Mouse (Mus musculus) ES-E14 (cell line): ENCODE data around the gene Fkbp5. TPM values are rescaled to one million over a fixed set of nuclear protein-coding genes. Genes with fewer than 3 reads are reported as not detected.

Experiments used
- DNase-seq: peaks from one replicate; pipeline ENCODE4 v3.0.0-alpha.2; 2013; ENCODE audit warnings: low read depth, low spot score
- H3K27ac ChIP-seq: 2 replicates; pipeline ENCODE4 v1.5.1; 2012; ENCODE audit warnings: low read depth, mild to moderate bottlenecking, low read length, moderate library complexity, mixed read lengths; ENCODE audit not compliant: poor library complexity, insufficient read depth, severe bottlenecking
- H3K36me3 ChIP-seq: 2 replicates; pipeline ENCODE4 v1.6.1; 2012; ENCODE audit warnings: mild to moderate bottlenecking, low read length, moderate library complexity, mixed read lengths; ENCODE audit not compliant: control insufficient read depth, poor library complexity, insufficient read depth, severe bottlenecking
- H3K4me1 ChIP-seq, 2 experiments: fragments of 150-350 bp in 1 of 2; sonication (generic) in 1 of 2; 2 replicates each; pipeline ENCODE4 v1.6.1; 2012; ENCODE audit warnings: low read length in 2 of 2, mild to moderate bottlenecking in 1 of 2, mixed read lengths in 1 of 2; ENCODE audit not compliant: control insufficient read depth in 2 of 2, insufficient read depth in 2 of 2, poor library complexity in 1 of 2
- H3K4me3 ChIP-seq, 2 experiments: fragments of 150-350 bp in 1 of 2; sonication (generic) in 1 of 2; 2 replicates each; pipeline ENCODE4 v1.5.1; 2012; ENCODE audit warnings: low read length in 2 of 2, low read depth in 1 of 2, mild to moderate bottlenecking in 1 of 2, mixed read lengths in 1 of 2; ENCODE audit not compliant: insufficient read depth in 1 of 2, poor library complexity in 1 of 2, severe bottlenecking in 1 of 2
- H3K9ac ChIP-seq: 2 replicates; pipeline ENCODE4 v1.6.1; 2012; ENCODE audit warnings: low read depth, mild to moderate bottlenecking, low read length, mixed read lengths; ENCODE audit not compliant: poor library complexity, insufficient read depth, severe bottlenecking
- H3K9me3 ChIP-seq: fragments of 150-350 bp; sonication (generic); 2 replicates; pipeline ENCODE4 v1.6.1; 2012; ENCODE audit warnings: low read depth, mild to moderate bottlenecking, low read length; ENCODE audit not compliant: control insufficient read depth, insufficient read depth
- CHD2 ChIP-seq: IDR thresholded peaks from 2 replicates; pipeline ENCODE4 v1.6.1; 2014; ENCODE audit warnings: mild to moderate bottlenecking, low read depth, low read length, inconsistent platforms
- HCFC1 ChIP-seq: IDR thresholded peaks from 2 replicates; pipeline ENCODE4 v1.6.1; 2012; ENCODE audit warnings: low read length, inconsistent platforms, borderline replicate concordance; ENCODE audit not compliant: insufficient read depth
- MAFK ChIP-seq: IDR thresholded peaks from 2 replicates; pipeline ENCODE4 v1.6.1; 2014; ENCODE audit warnings: mild to moderate bottlenecking, low read depth, low read length, inconsistent platforms; ENCODE audit not compliant: insufficient read depth
- ZC3H11A ChIP-seq: IDR thresholded peaks from 2 replicates; pipeline ENCODE4 v1.6.1; 2012; ENCODE audit warnings: low read depth, mild to moderate bottlenecking, inconsistent platforms, low read length, borderline replicate concordance
- ZNF384 ChIP-seq: IDR thresholded peaks from 2 replicates; pipeline ENCODE4 v1.6.1; 2012; ENCODE audit warnings: low read depth, low read length, inconsistent platforms
- in situ Hi-C, 2 experiments: fragments of 600-800 bp; cut with MboI; formaldehyde crosslinking; loops; one replicate each; pipeline ENCODE4 v1.15.1; 2025; ENCODE audit warnings: low sequenced_read_pairs in 2 of 2, inconsistent platforms in 1 of 2; ENCODE audit not compliant: unreplicated experiment in 2 of 2
- total RNA-seq: library from RNA; depleted of rRNA; stranded (reverse); fragments of 300-350 nt; gene quantifications from 2 replicates; pipeline ENCODE4 v1.2.3, GENCODE M21; 2012

Fkbp5 gene
- total RNA-seq, 1 experiment: 43.6 TPM

DNA sequence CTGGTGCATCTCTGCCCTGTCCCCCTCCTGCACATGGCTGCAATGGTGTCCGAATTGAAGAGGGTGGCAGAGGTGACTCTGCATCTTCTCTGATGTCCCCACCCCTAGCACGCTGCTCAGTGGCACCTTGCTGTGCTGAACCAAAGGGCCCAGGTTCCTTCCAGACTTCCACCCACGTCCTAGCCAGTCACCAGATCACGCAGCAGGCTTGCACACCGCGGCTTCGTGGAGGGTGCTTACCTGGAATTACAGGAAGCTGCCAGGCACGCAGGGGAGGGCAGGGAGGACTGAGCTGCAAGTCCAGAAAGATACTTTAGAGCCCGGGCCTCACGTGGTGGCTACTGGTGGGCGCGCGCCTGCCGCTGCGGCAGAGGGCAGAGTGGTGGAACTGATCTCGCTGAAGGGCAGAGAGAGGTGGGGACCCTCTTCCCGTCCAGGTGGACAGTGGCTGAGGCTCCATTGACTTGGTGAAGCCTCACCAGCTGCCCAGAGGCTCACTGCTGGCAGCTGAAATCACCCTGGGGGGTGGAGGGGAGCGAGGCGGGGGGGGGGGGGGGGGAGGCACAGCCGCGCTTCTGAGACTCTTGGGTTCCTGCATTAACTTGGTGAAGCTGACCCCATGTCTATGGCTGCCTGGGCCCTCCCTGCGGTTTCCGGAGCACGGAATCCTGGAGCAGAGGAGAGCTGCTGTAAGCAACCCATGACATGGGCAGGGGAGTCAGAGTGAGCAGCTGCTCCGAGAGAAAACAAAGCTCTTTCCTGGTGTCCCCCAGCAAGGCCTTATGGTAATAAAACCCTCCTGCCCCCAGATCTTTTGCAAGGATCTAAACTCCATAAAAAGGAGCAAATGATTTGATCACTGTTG, 125.5 kb downstream of the Fkbp5 start:
- TF ChIP-seq MAFK (no peak), CHD2 (no peak), ZNF384 (no peak), HCFC1 (no peak), ZC3H11A (no peak)
- Histone ChIP-seq H3K36me3 (no peaks in the 10 kb centered on the region), H3K4me1 (peaks cover 4 to 8% of the 10 kb centered on the region in 2 experiments; a peak in 2 of 4 replicates), H3K9me3 (no peaks in the 10 kb centered on the region), H3K9ac (peak overlapping the region; percentile 22), H3K27ac (no peak overlapping the region), H3K4me3 (peak overlapping the region; percentile 21 to 32; a peak in 3 of 4 replicates)
- DNase-seq: no peak
- in situ Hi-C loops: no loop called here

DNA sequence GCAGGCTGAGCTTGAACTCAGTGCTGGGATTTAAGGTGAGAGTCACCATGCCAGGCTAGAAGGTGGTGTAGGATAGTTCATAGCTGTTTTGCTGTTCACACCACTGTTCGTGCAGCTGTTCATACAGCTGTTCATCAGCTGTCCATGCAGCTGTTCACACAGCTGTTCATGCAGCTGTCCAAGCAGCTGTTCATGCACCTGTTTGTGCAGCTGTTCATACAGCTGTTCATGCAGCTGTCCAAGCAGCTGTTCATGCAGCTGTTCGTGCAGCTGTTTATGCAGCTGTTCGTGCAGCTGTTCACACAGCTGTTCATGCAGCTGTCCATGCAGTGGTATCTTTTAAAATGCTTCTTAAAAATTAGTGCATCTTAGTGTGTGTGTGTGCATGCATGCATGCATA, 128.8 kb downstream of the Fkbp5 start:
- 0 out of 2 replicates have a peak, but pooled peaks have one; percentile 10 for TF ChIP-seq ZC3H11A
- TF ChIP-seq CHD2: no peak
- Histone ChIP-seq H3K36me3 (no peaks in the 10 kb centered on the region), H3K9me3 (no peaks in the 10 kb centered on the region), H3K4me1 (peaks cover 4 to 8% of the 10 kb centered on the region in 2 experiments; a peak in 2 of 4 replicates), H3K9ac (no peak overlapping the region), H3K27ac (no peak overlapping the region), H3K4me3 (no peak overlapping the region)
- DNase-seq: no peak
- in situ Hi-C loops: loop anchor here in 1 of 2 experiments (10.0 kb wide), 1 partner anchor 146 kb away; the partner anchor contains the start of gene Armc12

DNA sequence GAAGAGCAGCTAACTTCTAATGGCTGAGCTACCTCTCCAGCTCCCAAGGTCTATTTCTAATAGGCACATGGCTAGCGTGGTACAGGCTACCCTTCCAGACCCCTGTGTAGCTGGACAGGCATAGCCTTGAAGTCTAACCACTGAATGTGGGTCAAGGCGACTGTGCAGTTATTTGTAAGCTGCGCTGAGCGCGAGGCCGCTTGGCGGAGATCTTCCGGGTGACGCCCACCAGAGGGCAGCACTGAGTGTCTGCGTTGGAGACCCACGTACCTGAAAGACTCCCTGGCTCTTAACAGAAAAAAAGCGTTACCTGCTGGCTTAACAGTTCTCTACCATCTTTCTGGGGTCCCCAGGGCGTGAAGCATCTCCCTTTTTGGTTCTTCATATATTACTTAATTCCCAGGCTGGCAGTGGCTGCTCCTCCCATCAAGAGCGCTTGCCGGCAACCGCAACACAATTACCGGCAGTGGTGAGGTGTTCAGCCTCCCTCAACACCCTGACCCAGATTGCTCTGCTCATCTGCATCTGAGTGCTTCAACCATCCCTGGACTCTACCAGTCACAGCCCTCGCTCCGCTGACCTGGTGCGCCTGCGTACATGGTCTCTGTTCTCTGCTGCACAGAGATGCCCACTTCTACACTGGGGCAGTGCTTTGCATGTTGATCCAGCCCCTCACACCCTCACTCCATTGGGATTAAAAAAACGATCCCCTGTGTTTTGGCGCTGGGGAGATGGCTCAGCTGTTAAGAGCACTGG, 131.0 kb downstream of the Fkbp5 start:
- H3K9me3 ChIP-seq: no peaks in the 10 kb centered on the region
- peaks cover 0 to 4% of the 10 kb centered on the region in 2 experiments; a peak in 1 of 4 replicates for H3K4me1 ChIP-seq
- peak overlapping the region; percentile 42 to 55 for H3K4me3 ChIP-seq
- DNase-seq: peak; percentile 89
- no peak overlapping the region for H3K27ac ChIP-seq
- no peaks in the 10 kb centered on the region for H3K36me3 ChIP-seq
- in situ Hi-C loops: loop anchor here in 1 of 2 experiments (10.0 kb wide), 1 partner anchor 148 kb away; the partner anchor contains the start of gene Armc12
- H3K9ac ChIP-seq: 0 out of 2 replicates have a peak overlapping the region, but pooled peaks have one; percentile 33
- TF ChIP-seq HCFC1 (0 out of 2 replicates have a peak, but pooled peaks have one; percentile 48), MAFK (no peak), ZC3H11A (peak; percentile 19; the same call in 1 of the 2 replicates), ZNF384 (peak; percentile 66)

DNA sequence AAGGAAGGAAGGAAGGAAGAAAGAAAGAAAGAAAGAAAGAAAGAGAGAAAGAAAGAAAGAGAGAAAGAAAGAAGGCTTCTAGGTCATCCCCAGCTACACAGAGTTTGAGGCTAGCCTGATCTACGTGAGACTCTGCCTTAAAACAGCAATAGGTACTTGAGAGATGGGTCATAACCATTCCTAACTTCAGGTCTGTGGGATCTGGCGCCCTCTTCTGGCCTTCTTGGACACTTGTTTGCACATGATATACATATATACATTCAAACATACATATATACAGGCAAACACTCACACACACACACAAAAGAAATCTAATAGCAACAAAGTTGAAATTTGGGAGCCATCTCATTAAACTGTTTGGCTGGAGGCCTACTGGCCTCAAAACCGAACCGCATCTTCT, 133.0 kb downstream of the Fkbp5 start:
- Histone ChIP-seq H3K9me3 (no peaks in the 10 kb centered on the region), H3K36me3 (no peaks in the 10 kb centered on the region), H3K4me1 (peaks cover 0 to 13% of the 10 kb centered on the region in 2 experiments; a peak in 3 of 4 replicates), H3K9ac (no peak overlapping the region), H3K4me3 (no peak overlapping the region), H3K27ac (no peak overlapping the region)
- in situ Hi-C loops: loop anchor here in 1 of 2 experiments (10.0 kb wide), 1 partner anchor 151 kb away; the partner anchor contains the start of gene Armc12
- TF ChIP-seq MAFK (no peak), ZC3H11A (no peak), ZNF384 (no peak), HCFC1 (no peak), CHD2 (no peak)
- peak; percentile 82 for DNase-seq
